Mouse (Mus musculus): ENCODE data around the gene Lrrn4. TPM values are rescaled to one million over a fixed set of nuclear protein-coding genes. Genes with fewer than 3 reads are reported as not detected.

The Lrrn4 gene
- total and polyA plus RNA-seq, 3 experiments = not detected

DNA sequence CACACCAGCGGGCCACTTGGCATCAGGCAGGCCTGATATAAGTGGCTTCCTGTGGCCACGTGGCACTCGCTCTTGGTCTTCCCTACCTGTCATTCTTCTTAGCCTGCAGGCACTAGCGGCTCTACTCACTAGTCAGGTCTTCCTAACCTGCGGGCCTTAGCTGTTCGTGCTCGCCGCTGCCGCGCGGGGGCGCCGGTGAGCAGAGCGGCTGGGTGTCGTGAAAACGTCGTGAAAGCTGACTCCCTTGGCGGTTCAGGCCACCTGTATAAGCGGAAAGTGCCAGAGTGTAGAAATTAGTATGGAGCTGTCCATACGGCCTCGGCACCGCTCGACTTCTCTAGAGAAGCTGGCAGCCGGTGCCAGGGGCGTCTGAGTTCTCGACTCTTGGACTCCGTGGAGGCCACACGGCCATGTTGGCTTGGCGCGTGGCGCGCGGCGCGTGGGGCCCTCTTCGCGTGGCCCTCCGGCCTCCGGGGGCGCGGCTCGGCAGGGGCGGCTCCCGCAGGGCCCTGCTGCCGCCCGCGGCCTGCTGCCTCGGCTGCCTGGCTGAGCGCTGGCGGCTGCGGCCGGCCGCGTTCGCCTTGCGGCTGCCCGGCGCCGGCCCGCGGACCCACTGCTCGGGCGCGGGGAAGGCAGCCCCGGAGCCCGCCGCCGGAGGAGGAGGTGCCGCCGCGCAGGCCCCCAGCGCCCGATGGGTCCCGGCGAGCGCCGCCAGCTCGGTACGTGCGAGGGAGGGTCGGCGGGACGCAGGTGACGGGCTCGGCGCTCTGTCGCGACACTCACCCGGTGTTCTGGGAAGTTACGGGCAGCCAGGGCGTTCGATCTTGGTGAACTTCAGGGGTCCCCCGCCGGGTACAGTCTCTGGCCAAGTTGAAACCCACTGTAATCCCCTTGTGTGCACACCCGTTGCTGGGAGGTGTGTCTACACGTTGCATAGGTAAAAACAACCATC is 34.0 kb downstream of the Lrrn4 start, which contains the start of gene Crls1 (continued):
- TF ChIP-seq RAD21 (IDR thresholded peaks at IDR 0.05; ENCODE audit: low read depth, low read length) (peak; percentile 35), USF1 (IDR thresholded peaks at IDR 0.05; ENCODE audit: low read depth, low read length) (peak; percentile 62), MYC (IDR thresholded peaks at IDR 0.05; ENCODE audit: low read depth, low read length) (peak; percentile 82), E2F4 (IDR thresholded peaks at IDR 0.05; ENCODE audit: insufficient replicate concordance, low read depth, low read length) (no peak), NRF1 (IDR thresholded peaks at IDR 0.05; ENCODE audit: low read depth, low read length) (0 out of 2 replicates have a peak, but pooled peaks have one; percentile 29), GABPA (IDR thresholded peaks at IDR 0.05; ENCODE audit: insufficient replicate concordance, low read depth, low read length) (peak; percentile 32; the same call in 1 of the 2 replicates), ELF1 (IDR thresholded peaks at IDR 0.05; ENCODE audit: low read depth, low read length) (peak; percentile 63), TBP (conservative IDR thresholded peaks at IDR 0.05; ENCODE audit: low read depth, low read length) (peak; percentile 94), TCF12 (IDR thresholded peaks at IDR 0.05; ENCODE audit: low read depth, low read length) (peak; percentile 86), JUND (conservative IDR thresholded peaks at IDR 0.05; ENCODE audit: low read depth, low read length) (no peak), HCFC1 (IDR thresholded peaks at IDR 0.05; ENCODE audit: low read depth, low read length) (peak; percentile 88), KAT2A (IDR thresholded peaks at IDR 0.05; ENCODE audit: insufficient replicate concordance, low read length) (peak; percentile 89), POLR2A (IDR thresholded peaks at IDR 0.05; ENCODE audit: low read depth, low read length) (peak; percentile 97), MAZ (IDR thresholded peaks at IDR 0.05; ENCODE audit: low read depth, low read length) (peak; percentile 71; the same call in 1 of the 2 replicates), POLR2AphosphoS2 (IDR thresholded peaks at IDR 0.05; ENCODE audit: low read depth, low read length) (no peak), SMC3 (IDR thresholded peaks at IDR 0.05; ENCODE audit: low read depth, low read length) (peak; percentile 78), ETS1 (conservative IDR thresholded peaks at IDR 0.05; ENCODE audit: low read depth, low read length) (0 out of 2 replicates have a peak, but pooled peaks have one; percentile 14), MXI1 (IDR thresholded peaks at IDR 0.05; ENCODE audit: low read depth, low read length) (peak; percentile 93), BHLHE40 (IDR thresholded peaks at IDR 0.05; ENCODE audit: low read depth, low read length) (no peak), NELFE (IDR thresholded peaks at IDR 0.05; ENCODE audit: low read depth, low read length) (peak; percentile 94), ZNF384 (IDR thresholded peaks at IDR 0.05; ENCODE audit: low read depth, low read length) (no peak), MEF2A (IDR thresholded peaks at IDR 0.05; ENCODE audit: borderline replicate concordance, low read depth, low read length) (peak; percentile 70)

DNA sequence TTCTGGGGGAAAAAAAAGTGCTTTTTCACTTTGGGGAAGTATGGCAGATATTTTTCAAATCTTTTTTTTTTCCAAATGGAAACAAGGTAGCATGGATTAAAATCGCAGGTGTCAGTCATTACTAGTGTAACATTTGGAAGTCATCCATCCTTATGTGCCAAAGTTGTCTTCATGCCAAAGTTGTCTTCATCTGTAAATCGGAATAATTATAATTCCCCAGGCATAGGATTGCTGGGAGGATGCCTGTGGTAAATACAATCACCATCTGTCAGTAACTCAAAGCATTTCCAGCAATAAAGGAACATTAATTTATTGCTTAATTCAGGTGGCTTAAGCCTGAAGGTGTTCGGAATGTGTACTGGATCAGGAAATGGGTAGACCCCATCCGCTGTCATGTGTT is 39.6 kb downstream of the Lrrn4 start:
- dilution Hi-C loops (cut with MboI; ENCODE audit: extremely low pct_ligation_motif_present, extremely low pct_unique_long_range_greater_than_20kb, low sequenced_read_pairs) (no loop called here), in situ Hi-C loops (cut with MboI; ENCODE audit: low pct_ligation_motif_present, low pct_unique_long_range_greater_than_20kb, low sequenced_read_pairs) (no loop called here)
- no peak overlapping the region for H3K4me2 ChIP-seq (ENCODE audit: insufficient read depth, low read depth, poor library complexity, severe bottlenecking)
- H3K4me1 ChIP-seq (ENCODE audit: control insufficient read depth in 1 of 2, insufficient read depth in 2 of 2) = peaks cover 0 to 3% of the 10 kb centered on the region in 2 experiments; a peak in 2 of 4 replicates
- no peaks in the 10 kb centered on the region for H3K27me3 ChIP-seq (replicated peaks)
- no peak overlapping the region for H3K27ac ChIP-seq (ENCODE audit: insufficient read depth, low read depth)
- no peaks in the 10 kb centered on the region for H3K79me2 ChIP-seq (replicated peaks; ENCODE audit: control insufficient read depth, extremely low read depth, insufficient read depth, poor library complexity, severe bottlenecking)
- no peaks in the 10 kb centered on the region for H3K9me3 ChIP-seq (replicated peaks; ENCODE audit: low read length)
- peaks cover 40 to 71% of the 10 kb centered on the region in 2 experiments for H3K36me3 ChIP-seq (replicated peaks in 1 of 2; ENCODE audit: control insufficient read depth in 1 of 2, insufficient read depth in 1 of 2, low read length in 1 of 2)
- no peak overlapping the region for H3K9ac ChIP-seq (ENCODE audit: insufficient read depth, low read depth)
- H3K4me3 ChIP-seq (replicated peaks in 1 of 3; ENCODE audit: low read depth in 2 of 3, low read length in 2 of 3, poor library complexity in 1 of 3) = no peak overlapping the region
- no peak for DNase-seq (ENCODE audit: extremely low read depth)
- TF ChIP-seq CTCF (conservative IDR thresholded peaks at IDR 0.05 in 1 of 2, IDR thresholded peaks at IDR 0.05 in 1 of 2; ENCODE audit: low read depth in 2 of 2, low read length in 2 of 2) (no peak), MXI1 (IDR thresholded peaks at IDR 0.05; ENCODE audit: low read depth, low read length) (no peak), MAFK (IDR thresholded peaks at IDR 0.05; ENCODE audit: insufficient replicate concordance, low read length) (no peak), ZKSCAN1 (IDR thresholded peaks at IDR 0.05; ENCODE audit: borderline replicate concordance, low read depth, low read length) (no peak), TCF12 (IDR thresholded peaks at IDR 0.05; ENCODE audit: low read depth, low read length) (no peak), MYC (IDR thresholded peaks at IDR 0.05; ENCODE audit: low read depth, low read length) (no peak), GABPA (IDR thresholded peaks at IDR 0.05; ENCODE audit: insufficient replicate concordance, low read depth, low read length) (no peak), RAD21 (IDR thresholded peaks at IDR 0.05; ENCODE audit: low read depth, low read length) (no peak), ZMIZ1 (IDR thresholded peaks at IDR 0.05; ENCODE audit: low read depth, low read length) (no peak), MEF2A (IDR thresholded peaks at IDR 0.05; ENCODE audit: borderline replicate concordance, low read depth, low read length) (no peak), PAX5 (IDR thresholded peaks at IDR 0.05; ENCODE audit: low read length) (no peak), USF1 (IDR thresholded peaks at IDR 0.05; ENCODE audit: low read depth, low read length) (no peak)

All from CH12.LX (cell line).